Mouse (Mus musculus) macrophage (primary cell): ENCODE results near the gene Gm10803. TPM values are rescaled to one million over a fixed set of nuclear protein-coding genes. Genes with fewer than 3 reads are reported as not detected.
"Not testable (repeated sequence)": the region's sequence is repeated elsewhere in the genome, so short reads cannot be mapped to it uniquely, and the experiment has no call there.

Experiments used
- H3K27ac ChIP-seq: fragments of 350-480 bp; formaldehyde crosslinking; 2 replicates; pipeline ENCODE4 v1.9.0; 2021
- H3K36me3 ChIP-seq: fragments of 350-480 bp; formaldehyde crosslinking; 2 replicates; pipeline ENCODE4 v1.9.0; 2021; ENCODE audit errors: inconsistent target
- H3K4me3 ChIP-seq: fragments of 350-480 bp; formaldehyde crosslinking; 2 replicates; pipeline ENCODE4 v1.9.0; 2021; ENCODE audit errors: inconsistent target
- H3K79me2 ChIP-seq: fragments of 350-480 bp; formaldehyde crosslinking; 2 replicates; pipeline ENCODE4 v1.9.0; 2021; ENCODE audit errors: inconsistent target
- WGBS: methylation state at CpG from one replicate; pipeline ENCODE4 v1.1.7; 2026; ENCODE audit warnings: inconsistent platforms; ENCODE audit not compliant: missing documents; 5-methylcytosine and 5-hydroxymethylcytosine counted together
- polyA plus RNA-seq: library from polyadenylated mRNA; stranded (reverse); fragments of 250-400 nt; gene quantifications from 3 replicates; pipeline ENCODE4 v1.2.4, GENCODE M21; 2018; ENCODE audit warnings: inconsistent platforms
- total RNA-seq, 78 experiments: library from RNA; depleted of rRNA; stranded (reverse); fragments of 250-400 nt; gene quantifications; 1 replicate in 9 of 78; 2 replicates in 24 of 78; 3 replicates in 43 of 78; 4 replicates in 2 of 78; pipeline ENCODE4 v1.2.4; 2018; ENCODE audit warnings: inconsistent platforms in 56 of 78

Gm10803 gene
- not detected for total RNA-seq (2018; cell fraction: chromatin; rRNA removed)
- not detected for total RNA-seq (2018; cell fraction: cytosol; rRNA removed)
- total RNA-seq (2018; cell fraction: nucleus; rRNA removed) = not detected
- not detected in 3 replicates for polyA plus RNA-seq

DNA sequence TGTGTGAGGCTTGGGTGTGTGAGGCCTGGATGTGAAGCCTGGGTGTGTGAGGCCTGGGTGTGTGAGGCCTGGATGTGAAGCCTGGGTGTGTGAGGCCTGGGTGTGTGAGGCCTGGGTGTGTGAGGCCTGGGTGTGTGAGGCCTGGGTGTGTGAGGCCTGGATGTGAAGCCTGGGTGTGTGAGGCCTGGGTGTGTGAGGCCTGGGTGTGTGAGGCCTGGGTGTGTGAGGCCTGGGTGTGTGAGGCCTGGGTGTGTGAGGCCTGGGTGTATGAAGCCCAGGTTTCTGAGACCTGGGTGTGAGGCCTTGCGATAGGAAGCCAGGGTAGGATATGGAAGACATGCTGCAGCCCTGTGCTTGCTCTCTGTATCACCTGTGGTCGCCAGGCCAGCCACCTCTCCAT, at the start of gene Gm10803:
TSS of gene Gm10803 (plus strand) at position 301 of the 400 bp plus-strand sequence.
- WGBS = 85% methylated on average over 2 of the region's 2 CpGs
- not testable (repeated sequence) for H3K79me2 ChIP-seq, H3K4me3 ChIP-seq, H3K36me3 ChIP-seq, H3K27ac ChIP-seq

GRCm38 (mm10) chr2:93510839-93511238, 49.5 kb upstream of the Gm10803 start:
- Histone ChIP-seq H3K36me3 (no peaks in the 10 kb centered on the region), H3K79me2 (no peaks in the 10 kb centered on the region), H3K27ac (no peak overlapping the region), H3K4me3 (no peak overlapping the region)
- WGBS = 87% methylated on average over 1 of the region's 1 CpGs

GRCm38 (mm10) chr2:93512130-93512529, 48.2 kb upstream of the Gm10803 start:
- WGBS = 80% methylated on average over 7 of the region's 7 CpGs
- no peaks in the 10 kb centered on the region for H3K79me2 ChIP-seq
- no peak overlapping the region for H3K27ac ChIP-seq
- no peak overlapping the region for H3K4me3 ChIP-seq
- H3K36me3 ChIP-seq = no peaks in the 10 kb centered on the region

DNA sequence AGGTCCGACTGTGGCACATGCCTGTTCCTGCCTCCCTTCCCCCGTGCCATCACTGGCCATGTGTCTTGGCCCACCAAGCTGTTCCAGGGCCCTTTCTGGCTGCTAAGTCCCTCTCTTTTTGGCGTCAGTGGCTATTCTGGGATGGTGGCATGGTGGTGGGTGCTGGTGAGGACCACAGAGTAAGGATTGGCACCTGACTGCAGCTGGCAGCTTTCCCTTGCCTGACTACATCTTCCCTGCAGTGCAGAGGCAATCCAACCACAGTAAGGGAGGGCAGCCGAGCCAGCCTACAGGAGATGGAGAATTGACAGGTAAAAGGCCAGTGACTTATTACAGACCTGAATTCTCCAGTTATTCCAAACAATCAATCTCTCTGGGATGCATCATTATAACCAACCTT, 45.1 kb upstream of the Gm10803 start:
- Histone ChIP-seq H3K36me3 (no peaks in the 10 kb centered on the region), H3K27ac (no peak overlapping the region), H3K4me3 (no peak overlapping the region), H3K79me2 (no peaks in the 10 kb centered on the region)
- 84% methylated on average over 4 of the region's 4 CpGs for WGBS

DNA sequence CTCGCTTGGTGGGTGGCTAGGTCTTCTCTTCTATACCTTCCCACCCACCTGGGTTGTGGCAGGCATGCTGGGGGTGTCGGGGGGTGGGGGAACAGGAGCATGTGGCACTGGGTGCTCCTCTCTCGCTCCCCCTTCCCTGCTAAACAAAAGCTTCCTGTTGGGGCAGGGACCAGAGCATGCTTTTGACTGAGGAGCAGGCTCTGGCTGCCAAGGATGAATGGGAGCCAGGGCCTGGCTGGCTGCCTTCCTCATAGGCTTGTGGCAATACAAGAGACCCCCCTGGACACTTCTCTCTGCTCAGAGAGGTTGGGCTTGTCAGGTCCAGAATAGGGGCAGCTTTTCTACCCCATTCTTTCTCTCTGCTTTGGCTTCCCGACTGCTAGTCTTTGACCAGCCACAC, 39.3 kb upstream of the Gm10803 start:
- WGBS = 77% methylated on average over 4 of the region's 4 CpGs

DNA sequence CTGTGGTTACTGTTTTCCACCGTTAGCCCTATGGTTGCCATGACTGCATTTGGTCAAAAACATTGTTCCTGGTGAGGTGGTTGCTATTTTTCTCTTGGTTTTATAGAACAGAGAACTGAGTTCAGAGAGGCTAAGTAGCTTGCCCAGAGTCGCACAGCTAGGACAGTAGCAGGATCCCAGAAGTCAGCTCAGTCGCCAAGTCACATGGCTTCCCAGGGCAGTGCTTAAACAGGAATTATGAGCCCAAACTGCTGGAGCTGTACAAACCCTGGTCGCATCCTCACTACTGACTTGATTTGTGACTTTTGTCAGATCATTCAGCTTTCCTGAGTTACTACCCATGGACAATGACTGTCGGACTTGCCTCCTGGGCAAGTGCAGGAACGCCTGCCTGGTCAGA, 38.8 kb upstream of the Gm10803 start:
- 89% methylated on average over 6 of the region's 6 CpGs for WGBS
- Histone ChIP-seq H3K36me3 (no peaks in the 10 kb centered on the region), H3K27ac (no peak overlapping the region), H3K79me2 (no peaks in the 10 kb centered on the region), H3K4me3 (no peak overlapping the region)

More for the DNA sequence above, 39.3 kb upstream of the Gm10803 start:
- H3K4me3 ChIP-seq = no peak overlapping the region
- H3K27ac ChIP-seq = no peak overlapping the region
- no peaks in the 10 kb centered on the region for H3K79me2 ChIP-seq
- no peaks in the 10 kb centered on the region for H3K36me3 ChIP-seq

DNA sequence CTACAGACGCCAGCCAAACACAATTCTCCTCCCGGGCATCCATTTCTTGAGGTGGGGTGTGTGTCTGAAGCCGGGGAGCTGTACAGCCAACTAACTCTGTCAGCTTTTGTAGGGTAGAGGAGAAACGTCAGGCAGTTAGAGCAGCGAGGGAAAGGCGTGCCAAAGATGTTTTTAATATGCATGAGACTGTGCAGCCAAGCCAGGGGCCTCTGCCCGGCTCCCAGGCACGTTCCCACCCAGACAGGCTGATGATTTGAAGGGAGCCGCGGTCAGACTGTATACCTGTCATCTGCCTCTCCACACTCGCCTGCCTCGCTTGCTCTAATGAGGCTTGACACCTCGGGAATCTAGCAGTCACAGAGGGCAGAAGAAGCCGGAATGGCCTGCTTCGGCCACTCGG, 38.4 kb upstream of the Gm10803 start:
- 89% methylated on average over 16 of the region's 16 CpGs for WGBS
- no peak overlapping the region for H3K4me3 ChIP-seq
- no peak overlapping the region for H3K27ac ChIP-seq
- H3K36me3 ChIP-seq = no peaks in the 10 kb centered on the region
- no peaks in the 10 kb centered on the region for H3K79me2 ChIP-seq

DNA sequence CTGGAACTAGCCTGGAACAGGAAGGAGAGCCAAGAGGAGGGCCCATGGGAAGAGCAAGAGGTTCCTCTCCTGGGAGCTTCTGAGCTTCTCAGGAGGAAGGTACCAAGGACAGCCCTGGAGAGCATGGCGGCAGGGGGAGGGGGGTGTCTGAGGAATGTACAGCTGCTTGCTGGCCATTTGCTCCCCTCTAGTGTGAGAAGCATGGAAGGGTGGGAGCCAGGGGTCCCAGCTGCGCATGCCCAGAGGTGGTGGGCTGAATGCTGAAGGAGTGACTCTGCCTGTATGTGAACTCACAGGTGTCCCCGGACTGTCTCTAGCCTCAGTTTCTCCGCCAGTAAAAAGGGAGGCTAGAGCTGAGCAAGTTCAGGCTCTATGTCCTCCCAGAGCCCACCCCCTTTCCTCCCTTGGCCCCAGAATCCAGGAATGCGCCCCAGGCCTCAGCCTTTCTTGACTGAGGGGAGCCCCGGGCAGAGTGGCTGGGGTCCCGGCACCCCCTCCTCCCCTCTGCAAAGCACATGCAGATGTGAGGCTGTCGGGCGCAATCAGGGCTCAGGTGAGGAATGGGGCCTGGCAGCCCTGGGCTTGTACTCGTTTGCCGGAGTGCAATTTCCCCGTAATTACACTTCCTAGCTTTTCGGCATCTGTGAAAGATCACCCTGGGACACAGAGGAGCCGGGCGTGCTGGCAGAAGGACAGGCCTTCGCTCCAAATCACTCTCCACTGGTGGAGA, 35.2 kb upstream of the Gm10803 start:
- no peaks in the 10 kb centered on the region for H3K79me2 ChIP-seq
- H3K4me3 ChIP-seq = no peak overlapping the region
- H3K27ac ChIP-seq = no peak overlapping the region
- no peaks in the 10 kb centered on the region for H3K36me3 ChIP-seq
- WGBS = 94% methylated on average over 16 of the region's 16 CpGs

GRCm38 (mm10) chr2:93529602-93530001, 30.8 kb upstream of the Gm10803 start:
- WGBS = 83% methylated on average over 4 of the region's 4 CpGs
- Histone ChIP-seq H3K79me2 (no peaks in the 10 kb centered on the region), H3K36me3 (no peaks in the 10 kb centered on the region), H3K27ac (no peak overlapping the region), H3K4me3 (no peak overlapping the region)

- 90% methylated on average over 7 of the region's 7 CpGs for WGBS
- no peak overlapping the region for H3K4me3 ChIP-seq
- no peaks in the 10 kb centered on the region for H3K79me2 ChIP-seq
- H3K36me3 ChIP-seq = no peaks in the 10 kb centered on the region
- no peak overlapping the region for H3K27ac ChIP-seq
These were observed 26.5 kb upstream of the Gm10803 start for GRCm38 (mm10) chr2:93533891-93534290.

GRCm38 (mm10) chr2:93537385-93537967, 22.9 kb upstream of the Gm10803 start:
- 77% methylated on average over 3 of the region's 3 CpGs for WGBS

DNA sequence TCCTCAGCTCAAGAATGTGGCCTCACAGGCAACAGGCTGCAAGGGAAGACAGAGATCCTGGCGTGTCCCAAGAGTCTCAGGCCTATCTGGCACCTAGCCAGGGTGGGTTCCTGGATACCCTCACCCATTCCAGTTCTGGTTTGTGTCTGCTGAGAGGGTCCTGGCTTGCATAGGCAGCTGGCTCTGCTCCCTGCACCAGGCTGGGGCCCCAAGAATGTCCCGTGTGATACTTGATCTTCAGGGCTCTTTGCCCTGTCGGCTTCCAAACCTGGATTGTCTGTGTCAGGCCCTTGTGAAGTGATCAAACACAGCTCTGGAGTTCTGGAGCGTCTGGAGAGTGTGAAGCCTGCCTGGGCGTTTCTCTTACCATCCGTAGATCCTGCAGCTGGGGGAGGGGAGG, 22.2 kb upstream of the Gm10803 start:
- WGBS = 88% methylated on average over 6 of the region's 6 CpGs
- H3K4me3 ChIP-seq = no peak overlapping the region
- H3K27ac ChIP-seq = no peak overlapping the region
- no peaks in the 10 kb centered on the region for H3K36me3 ChIP-seq
- no peaks in the 10 kb centered on the region for H3K79me2 ChIP-seq

More at GRCm38 (mm10) chr2:93537385-93537967, 22.9 kb upstream of the Gm10803 start:
- no peak overlapping the region for H3K4me3 ChIP-seq
- no peaks in the 10 kb centered on the region for H3K79me2 ChIP-seq
- H3K27ac ChIP-seq = no peak overlapping the region
- no peaks in the 10 kb centered on the region for H3K36me3 ChIP-seq

GRCm38 (mm10) chr2:93541771-93542170, 18.6 kb upstream of the Gm10803 start:
- no peaks in the 10 kb centered on the region for H3K79me2 ChIP-seq
- no peak overlapping the region for H3K4me3 ChIP-seq
- H3K36me3 ChIP-seq = no peaks in the 10 kb centered on the region
- H3K27ac ChIP-seq = no peak overlapping the region
- 85% methylated on average over 2 of the region's 2 CpGs for WGBS

DNA sequence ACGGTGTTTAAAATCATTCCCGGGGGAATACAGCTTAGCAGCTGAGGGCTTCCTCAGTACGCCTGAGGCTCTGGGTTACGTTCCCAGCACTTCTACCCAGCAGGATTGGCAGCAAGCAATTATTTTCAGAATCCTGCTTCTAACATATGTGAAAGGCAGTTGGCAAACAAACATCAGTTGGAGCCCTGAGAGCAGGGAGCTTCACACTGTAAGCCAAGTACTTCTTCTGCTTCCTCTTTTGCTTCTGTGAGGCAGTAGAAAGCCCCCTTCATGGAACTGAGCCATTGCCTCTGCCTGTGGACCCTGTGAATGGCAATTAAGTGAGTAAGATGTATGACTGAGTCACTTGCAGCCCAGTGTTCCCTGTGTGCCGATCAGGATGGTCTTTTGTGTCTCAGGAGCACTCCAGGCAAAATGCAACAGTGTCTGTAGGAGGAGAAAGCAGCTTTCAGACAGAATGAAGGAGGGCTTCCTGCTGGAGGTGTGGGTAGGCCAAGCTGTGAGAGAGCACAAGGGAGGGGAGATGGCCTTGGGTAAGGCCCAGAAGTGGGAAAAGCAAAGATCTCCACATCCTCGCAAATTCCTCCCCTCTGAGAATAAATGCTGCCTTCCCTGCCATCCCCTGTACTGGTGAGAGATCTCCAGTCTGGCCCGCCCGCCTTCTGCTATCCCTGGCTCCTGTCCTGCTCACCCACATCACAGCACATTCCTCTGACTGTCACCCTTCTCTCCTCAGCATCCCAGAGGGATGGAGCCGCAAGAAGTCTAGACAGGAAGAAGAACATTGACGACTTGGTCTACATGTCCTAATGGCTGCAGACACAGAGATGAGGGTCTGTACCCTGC, 7.5 kb upstream of the Gm10803 start:
- no peaks in the 10 kb centered on the region for H3K36me3 ChIP-seq
- WGBS = 72% methylated on average over 10 of the region's 10 CpGs

GRCm38 (mm10) chr2:93553905-93554304, 6.5 kb upstream of the Gm10803 start:
- Histone ChIP-seq H3K79me2 (no peaks in the 10 kb centered on the region), H3K4me3 (no peak overlapping the region), H3K36me3 (no peaks in the 10 kb centered on the region), H3K27ac (no peak overlapping the region)
- WGBS = 62% methylated on average over 5 of the region's 5 CpGs

More for the DNA sequence above, 7.5 kb upstream of the Gm10803 start:
- no peak overlapping the region for H3K4me3 ChIP-seq
- H3K27ac ChIP-seq = no peak overlapping the region
- no peaks in the 10 kb centered on the region for H3K79me2 ChIP-seq
